Mouse (Mus musculus) mouse embryonic stem cell (cell line): ENCODE results near the gene Il17re.

Experiments
- in situ Hi-C, 2 experiments: fragments of 300-500 bp; cut with MboI; formaldehyde crosslinking; loops; 1 replicate in 1 of 2; 3 replicates in 1 of 2; pipeline ENCODE4 v1.14.3; 2019 to 2020; ENCODE audit warnings: low sequenced_read_pairs in 2 of 2, low pct_unique_long_range_greater_than_20kb in 1 of 2, mixed read lengths in 1 of 2; ENCODE audit not compliant: unreplicated experiment in 1 of 2

Il17re gene

DNA sequence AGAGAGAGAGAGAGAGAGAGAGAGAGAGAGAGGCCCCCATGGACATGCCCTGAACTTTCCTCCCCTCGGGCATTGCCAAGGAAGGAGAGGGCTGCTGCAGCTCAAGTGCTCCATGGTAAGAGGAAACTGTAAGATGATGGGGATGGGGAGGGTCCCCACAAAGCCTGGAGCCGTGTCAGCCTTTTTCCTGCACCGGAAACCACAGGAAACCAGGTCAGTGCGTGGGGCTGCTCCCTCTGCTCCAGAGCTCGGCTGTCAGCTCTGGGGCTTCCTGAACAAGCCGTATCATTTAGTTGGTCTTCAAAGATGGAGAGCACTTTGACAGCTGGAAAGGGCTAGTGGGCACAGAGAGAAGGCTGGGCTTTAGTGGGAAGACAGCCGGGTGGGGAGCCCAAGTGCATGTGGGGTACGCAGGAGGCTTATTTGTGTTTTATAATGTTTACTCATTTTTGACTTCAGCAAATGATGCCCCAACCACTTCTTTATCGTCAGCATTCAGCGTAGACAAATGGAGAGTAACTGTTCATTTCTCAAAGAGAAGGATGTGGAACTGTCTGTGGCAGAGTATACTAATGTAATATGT, at the start of gene Il17re:
Gene Il17re, plus strand, starts transcription at position 533 of the 583 bp plus-strand sequence.
- in situ Hi-C loops, result no loop called here

- in situ Hi-C loops, result no loop called here
Measured at GRCm38 (mm10) chr6:113410001-113410400, 48.3 kb upstream of the Il17re start.

- in situ Hi-C loops, result no loop called here
Measured at GRCm38 (mm10) chr6:113416416-113416815, 41.9 kb upstream of the Il17re start.

DNA sequence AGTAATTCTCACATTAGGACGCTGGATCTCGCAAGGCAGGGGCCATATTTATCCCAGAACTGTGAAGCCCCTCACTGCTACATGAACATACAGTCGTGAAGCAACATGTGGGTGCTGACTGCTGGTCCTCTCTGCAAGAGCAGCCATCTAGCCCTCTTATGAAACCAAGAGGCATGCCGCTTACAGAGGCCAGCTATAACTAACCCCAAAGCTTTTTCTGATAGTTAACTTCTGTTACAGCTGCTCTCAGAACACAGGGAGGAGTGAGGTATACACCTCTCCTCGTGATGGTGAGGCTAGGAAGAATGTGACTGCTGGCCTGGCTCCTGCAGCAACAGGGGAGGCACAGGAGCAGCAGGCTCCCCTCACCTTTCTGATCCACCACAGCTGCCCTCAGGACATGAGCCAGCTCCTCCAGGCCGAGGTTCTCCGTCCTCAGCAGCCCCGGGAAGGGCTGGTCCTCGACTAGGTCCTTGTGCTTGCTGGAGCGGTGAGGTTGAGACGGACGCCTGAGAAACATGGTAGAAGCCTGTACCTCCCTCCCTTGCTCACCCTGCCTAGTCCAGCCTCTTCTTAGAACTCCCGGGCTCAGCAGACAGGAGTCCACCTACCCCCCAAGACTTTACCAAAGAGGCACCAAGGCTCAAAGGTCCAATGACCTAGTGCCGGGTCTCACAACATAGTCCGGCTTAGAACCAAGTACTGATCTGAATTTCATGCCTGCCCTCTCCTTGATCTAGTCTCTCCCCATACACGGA, 39.7 kb upstream of the Il17re start:
- in situ Hi-C loops, result no loop called here

DNA sequence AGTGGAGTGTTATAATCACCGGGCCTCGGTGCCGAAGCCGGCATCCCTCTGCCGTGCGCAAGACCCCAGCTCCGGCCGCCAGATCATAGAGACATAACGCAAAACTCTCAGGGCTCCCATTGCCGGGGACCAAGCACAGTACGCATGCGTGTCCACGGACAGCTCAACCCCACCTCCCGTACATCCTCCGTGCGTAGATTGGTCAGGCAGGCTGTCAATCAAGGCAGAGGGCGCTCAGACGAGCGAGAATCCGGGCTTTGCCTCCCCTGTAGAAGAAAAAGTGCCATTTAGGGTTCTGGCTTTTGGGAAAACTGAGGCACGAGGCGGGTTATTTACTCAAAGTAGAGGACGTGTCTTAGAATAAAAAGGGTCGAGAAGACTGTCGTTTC, 39.1 kb upstream of the Il17re start, which contains the start of gene Rpusd3:
Gene Rpusd3, minus strand, starts transcription at position 142 of the 389 bp plus-strand sequence.
- in situ Hi-C loops, result no loop called here

DNA sequence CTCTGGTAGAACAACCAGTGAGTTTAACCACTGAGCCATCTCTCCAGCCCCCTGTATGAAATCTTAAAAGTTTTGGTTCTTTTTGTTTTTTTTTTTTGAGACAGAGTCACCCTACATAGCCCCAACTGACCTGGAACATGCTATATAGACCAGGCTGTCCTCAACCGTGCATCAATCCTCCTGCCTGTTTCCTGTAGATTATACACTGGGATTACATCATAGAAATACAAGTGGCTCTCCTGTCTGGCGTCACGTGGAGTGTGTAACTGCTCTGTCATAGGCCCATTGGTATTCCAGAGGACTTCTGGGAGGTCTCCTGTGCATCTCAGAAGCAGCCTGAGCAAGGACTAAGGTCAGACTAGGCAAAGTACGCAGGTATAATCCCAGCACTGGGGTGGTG, 35.3 kb upstream of the Il17re start:
- in situ Hi-C loops, result no loop called here

GRCm38 (mm10) chr6:113424187-113424586, 34.1 kb upstream of the Il17re start:
- in situ Hi-C loops, result no loop called here

GRCm38 (mm10) chr6:113426696-113427095, 31.6 kb upstream of the Il17re start:
- in situ Hi-C loops, result no loop called here

DNA sequence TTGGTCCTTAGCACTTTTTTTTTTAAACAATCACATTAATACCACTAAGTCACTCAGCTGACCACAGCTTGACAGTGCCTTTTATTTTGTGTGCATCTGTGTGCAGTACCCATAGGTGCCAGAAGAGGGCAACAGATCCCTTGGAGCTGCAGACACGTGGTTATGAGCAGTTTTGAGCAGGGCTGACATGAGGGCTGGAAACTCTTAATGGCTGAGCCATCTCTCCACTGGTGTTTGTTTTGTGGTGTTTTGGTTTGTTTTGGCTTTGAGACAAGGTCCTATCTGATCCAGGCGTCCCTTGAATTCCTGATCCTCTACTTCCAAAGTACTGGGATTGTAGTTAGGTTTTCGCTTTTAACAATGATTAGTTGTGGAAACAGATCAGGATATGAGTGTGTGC, 30.9 kb upstream of the Il17re start:
- in situ Hi-C loops, result no loop called here

- in situ Hi-C loops, result no loop called here
Measured at GRCm38 (mm10) chr6:113428006-113428405, 30.3 kb upstream of the Il17re start.

DNA sequence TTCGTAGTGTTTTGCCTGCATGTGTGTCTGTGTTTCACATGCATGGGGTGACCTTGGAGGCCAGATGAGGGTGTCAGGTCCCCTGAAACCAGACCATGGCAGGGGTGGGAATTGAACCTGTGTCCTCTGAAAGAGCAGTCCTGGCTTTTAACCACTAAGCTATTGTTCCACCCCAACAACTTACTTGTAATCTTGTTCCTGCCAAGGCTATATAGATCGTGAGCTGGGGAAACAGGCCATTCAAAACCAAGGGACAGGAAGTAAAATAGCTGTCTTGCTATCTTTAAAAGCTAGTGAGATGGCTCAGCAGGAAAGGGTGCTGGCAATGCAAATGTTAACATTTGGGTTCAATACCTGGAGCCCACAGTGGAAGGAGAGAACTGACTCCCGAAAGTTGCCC, 28.3 kb upstream of the Il17re start:
- in situ Hi-C loops, result no loop called here

GRCm38 (mm10) chr6:113430846-113431245, 27.4 kb upstream of the Il17re start:
- in situ Hi-C loops, result no loop called here

- in situ Hi-C loops, result no loop called here
Measured at GRCm38 (mm10) chr6:113431801-113432200, 26.5 kb upstream of the Il17re start.

DNA sequence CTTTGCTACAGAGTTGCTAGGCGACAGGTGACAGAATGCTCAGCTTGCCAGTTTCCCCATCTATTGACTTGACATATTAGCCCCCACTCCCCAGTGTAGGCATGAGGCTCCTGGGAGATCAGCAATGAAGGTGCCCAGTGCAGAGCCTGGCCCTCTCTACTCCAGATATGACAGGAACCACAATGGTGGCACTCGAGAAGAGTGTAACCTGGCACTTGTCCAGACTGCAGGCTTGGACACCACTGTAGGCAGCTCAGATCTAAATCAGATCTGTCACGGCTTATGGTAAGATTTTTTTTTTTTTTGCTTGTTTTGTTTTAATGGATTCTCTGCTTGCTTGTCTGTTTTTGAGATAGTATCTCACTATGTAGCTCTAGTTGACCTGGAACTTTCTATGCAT, 24.6 kb upstream of the Il17re start:
- in situ Hi-C loops, result no loop called here

GRCm38 (mm10) chr6:113434691-113435090, 23.6 kb upstream of the Il17re start:
- in situ Hi-C loops, result no loop called here

DNA sequence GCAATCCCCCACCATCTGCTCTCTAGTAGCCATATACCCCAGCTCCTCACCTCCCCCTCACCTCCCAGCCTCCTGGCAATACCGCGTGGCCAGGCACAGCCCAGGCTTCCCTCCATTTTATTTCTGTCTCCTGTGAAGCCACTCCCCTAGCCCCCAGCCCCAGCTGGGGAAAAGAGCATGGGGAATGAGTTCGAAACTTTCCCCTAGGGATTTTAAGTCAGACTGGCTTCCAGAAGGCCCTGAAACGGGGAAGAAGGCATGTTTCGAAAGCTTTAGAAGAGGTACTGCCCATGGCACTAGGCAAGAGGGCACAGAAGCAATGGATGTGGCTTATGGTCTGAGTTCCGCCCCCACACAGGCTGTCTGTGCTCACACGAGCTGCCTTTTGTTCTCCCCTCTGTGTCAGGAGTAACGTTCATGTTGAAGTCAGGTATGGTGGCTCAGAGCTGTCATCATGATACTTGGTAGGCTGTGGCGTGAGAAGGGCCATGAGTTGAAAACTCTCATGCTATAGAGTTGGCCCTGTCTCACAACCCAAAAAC, 22.5 kb upstream of the Il17re start, which contains the start of gene Cidec:
Gene Cidec, minus strand, starts transcription at position 97 of the 542 bp plus-strand sequence.
- in situ Hi-C loops, result no loop called here

GRCm38 (mm10) chr6:113437135-113437534, 21.1 kb upstream of the Il17re start:
- in situ Hi-C loops, result no loop called here

DNA sequence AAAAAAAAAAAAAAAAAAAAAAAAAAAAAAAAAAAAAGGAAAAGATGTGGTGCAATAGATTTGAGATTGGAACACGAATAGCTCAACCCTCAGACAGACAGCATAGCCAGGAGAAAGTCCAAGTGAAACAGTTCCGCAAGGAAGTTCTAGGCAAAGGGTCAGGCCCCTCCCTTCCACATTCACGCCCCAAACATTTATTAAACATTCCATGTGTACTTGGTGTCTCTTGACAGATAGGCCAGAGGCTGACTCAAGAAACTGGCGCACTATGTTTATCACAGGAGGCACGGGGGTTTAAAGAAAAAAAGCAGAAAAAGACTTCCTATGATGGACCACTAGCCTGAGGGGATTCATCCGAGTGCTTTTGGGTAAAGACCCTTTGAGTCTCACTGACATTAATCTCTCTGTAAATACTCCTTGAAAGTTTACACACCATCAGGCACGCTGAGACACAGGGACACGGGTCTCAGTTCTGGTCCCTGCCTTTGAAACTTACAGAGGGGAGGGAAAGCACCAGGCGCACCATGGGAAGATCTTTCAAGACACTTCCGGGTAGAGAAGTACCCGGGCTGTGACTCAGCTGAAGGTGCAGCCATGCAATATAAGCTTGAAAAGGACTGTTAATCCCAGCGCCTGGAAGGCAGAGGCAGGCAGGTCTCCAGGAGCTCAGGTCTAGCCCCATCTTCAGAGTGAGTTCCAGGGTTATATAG, 19.4 kb upstream of the Il17re start:
- in situ Hi-C loops, result no loop called here

- in situ Hi-C loops, result no loop called here
Measured at GRCm38 (mm10) chr6:113440686-113441085, 17.6 kb upstream of the Il17re start.
